Mouse (Mus musculus) left cerebral cortex, postnatal 14 days (tissue): ENCODE results near the gene Gbe1. TPM values are rescaled to one million over a fixed set of nuclear protein-coding genes. Genes with fewer than 3 reads are reported as not detected.

Experiments
- DNase-seq, 2 experiments: peaks; one replicate each; pipeline ENCODE4 v3.0.0; 2021 to 2022; ENCODE audit warnings: low spot score in 2 of 2, mixed read lengths in 1 of 2
- intact Hi-C: fragments of 180-260 bp; cut with DNase I; formaldehyde crosslinking; loops from one replicate; pipeline ENCODE4 v1.15.1; 2025
- total RNA-seq, 2 experiments: library from RNA; stranded (reverse); gene quantifications; 2 replicates each; pipeline ENCODE4 v1.2.3; 2021

Gbe1 gene
- total RNA-seq, 2 experiments from 2014 or later = 12.7 to 13.0 TPM

DNA sequence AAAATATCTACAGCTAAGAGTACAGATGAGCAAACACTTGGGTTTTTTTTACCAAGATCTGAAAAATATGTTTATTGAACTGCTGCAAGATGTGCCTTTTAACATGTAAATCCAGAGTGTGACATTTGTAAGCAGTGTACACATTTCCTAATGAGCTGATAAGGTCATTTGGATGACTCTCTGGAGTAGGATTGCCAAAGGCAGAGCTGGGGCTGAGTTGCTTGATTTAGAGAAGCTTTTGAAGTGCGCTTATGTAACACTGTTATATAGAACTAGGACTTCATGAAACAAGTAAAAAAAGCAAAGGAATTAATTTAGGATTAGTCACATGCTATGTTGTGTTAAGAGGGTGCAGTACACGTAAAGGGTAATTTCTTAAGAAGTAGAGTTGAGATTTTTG is 221.5 kb downstream of the Gbe1 start:
- intact Hi-C loops = no loop called here
- no peak for DNase-seq

DNA sequence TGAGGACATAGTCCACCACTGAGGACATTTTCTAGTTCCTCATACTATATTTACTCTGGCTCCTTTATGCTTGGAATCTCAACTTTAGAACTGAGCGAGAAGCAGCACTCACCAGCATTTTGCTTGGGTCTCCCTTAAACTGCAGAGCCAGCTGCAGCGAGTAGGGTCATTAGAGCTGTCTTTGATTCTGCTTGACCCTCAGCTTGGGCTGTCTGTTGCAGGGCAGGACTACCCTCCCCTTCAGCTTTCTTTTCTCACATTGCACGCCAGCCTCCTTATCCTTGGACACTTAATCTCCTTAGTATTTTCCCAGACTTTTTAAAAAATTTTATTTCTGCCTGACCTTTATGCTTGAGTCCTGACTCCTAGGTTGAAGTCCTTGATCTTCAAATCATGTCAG is 237.1 kb downstream of the Gbe1 start:
- intact Hi-C loops = no loop called here
- DNase-seq = no peak

DNA sequence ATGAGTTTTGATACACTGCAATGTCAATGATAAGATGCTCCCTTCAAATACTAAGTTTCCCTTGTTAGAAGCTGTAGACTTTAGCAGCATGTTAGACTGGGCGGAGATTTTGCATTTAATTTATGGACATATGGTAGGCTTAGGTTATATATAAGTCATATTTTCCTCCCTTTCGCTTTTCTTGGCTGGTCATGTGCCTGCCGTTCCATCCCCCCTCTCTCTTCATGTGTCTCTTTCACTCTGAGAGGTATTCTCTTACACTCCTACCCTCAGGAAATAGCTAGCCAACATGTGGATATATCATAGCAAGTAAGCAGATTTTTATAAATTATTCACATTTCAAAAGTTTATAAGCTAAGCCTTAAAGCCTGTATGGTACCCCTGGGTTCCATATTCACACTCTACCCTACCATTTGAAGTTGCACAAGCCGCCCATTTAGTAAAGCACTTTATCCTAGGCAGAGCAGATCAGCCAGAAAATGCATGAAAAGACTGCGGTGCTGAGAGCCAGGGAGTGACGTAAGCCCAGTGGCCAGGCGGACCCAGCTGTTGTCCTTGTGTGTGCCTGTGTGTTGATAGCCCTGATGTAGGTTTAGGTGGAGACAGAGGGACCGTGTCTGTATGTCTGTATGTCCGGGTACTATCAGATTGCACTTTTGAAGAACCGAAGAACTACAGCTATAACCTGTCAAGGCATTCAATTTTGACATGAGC is 248.0 kb downstream of the Gbe1 start:
- no peak for DNase-seq
- intact Hi-C loops = loop anchor here (10.0 kb wide), 2 partner anchors 247 to 387 kb away; partner anchors contain the start of gene Gbe1

DNA sequence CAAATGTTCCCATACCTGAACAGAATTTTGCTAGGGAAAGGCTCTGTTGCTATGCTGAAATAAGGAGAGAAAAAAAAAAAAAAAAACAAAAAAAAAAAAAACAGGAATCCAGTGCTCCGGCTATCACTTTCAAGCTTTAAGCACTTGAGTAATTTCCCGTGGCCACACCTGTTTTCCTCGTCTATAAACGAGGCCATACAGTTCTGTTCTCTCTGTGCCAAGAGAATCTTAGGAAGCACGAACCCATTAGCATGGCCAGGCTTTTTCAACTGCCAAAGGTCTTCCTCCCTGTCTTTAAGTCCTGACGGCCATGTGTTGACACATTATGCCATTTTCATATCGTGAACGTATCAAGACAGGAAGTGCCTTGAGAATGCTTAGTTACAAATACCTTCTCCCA is 248.8 kb downstream of the Gbe1 start:
- intact Hi-C loops = loop anchor here (10.0 kb wide), 2 partner anchors 248 to 388 kb away; partner anchors contain the start of gene Gbe1
- no peak for DNase-seq

DNA sequence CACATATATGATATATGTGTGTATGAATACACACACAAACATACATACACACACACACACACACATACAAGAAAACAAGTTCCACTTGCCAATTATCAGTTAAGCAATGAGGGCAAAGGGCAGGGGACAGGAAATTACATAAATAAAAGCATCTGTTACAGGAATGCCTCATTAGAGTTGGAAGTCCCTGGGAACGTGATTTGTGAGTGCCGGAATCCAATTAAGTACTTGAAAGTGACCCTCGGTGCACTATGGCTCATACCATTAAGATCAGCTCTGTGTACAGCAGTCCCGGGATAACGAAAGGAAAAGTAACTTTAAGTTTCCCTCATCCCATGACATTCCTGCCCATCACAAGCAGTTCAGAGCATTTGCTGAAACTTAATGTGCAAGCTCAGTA is 249.7 kb downstream of the Gbe1 start:
- intact Hi-C loops = loop anchor here (10.0 kb wide), 2 partner anchors 249 to 389 kb away; partner anchors contain the start of gene Gbe1
- DNase-seq = no peak

DNA sequence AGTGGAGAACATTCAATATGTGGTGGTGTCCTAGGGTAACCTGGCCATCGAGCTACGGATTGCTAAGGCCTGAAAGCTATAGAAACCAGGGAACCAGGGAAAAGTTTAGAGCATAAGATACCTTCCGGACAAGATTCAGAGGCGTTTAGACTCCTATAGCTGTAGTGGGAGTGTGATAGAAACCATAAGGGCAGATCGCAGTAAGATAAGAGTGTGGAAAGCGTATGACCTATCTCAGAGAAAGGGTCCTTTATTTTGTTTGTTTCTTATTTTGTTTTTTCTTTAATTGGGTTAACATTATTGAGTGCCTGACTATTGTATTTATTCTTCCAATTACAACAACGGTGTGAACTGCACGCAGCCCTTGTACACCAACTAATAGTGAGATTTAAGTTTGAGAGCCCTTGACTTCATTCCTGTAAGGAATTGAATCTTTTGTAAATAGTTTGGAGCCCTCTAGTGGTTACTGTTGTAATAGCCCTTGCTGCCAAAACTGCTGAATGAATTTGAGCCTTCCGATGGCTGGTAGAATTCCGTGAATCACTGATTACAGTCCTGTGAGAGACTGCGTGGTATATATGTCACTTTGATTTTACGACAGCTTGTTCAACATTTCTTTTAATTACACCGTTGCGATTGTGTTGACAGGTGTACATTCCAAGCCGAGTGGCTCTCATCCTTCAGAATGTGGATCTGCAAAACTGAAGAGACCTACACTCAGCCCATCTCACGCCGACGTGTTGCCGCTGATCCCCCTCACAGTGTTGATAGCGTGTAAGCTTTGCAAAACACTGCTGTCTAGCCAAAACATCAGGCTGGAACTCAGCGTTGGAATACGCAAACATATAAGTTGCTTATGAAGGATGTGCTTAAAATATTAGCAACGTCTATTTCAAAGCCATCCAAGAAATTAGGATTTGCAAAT is 254.9 kb downstream of the Gbe1 start:
- intact Hi-C loops = loop anchor here (10.0 kb wide), 2 partner anchors 254 to 394 kb away; partner anchors contain the start of gene Gbe1
- DNase-seq = peak; percentile 86 to 92

DNA sequence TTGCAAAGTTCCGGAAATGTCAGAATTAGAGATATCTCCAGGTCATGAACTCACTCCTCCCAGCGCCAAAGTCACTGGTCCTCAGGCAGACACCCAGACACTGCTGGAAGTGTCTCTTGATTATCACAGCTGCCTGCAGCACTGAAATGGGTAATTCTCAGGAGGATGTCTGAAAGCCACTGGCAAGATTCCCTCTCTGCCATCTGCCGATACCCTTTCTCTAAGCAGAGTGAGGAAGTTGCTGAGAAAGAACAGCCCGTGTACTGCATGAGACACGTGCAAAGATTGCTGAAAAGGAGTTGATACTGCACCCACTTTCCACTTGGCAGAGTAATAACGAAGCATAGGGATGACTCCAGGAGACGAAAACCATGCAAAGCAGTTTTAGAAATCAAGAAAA is 272.2 kb downstream of the Gbe1 start:
- intact Hi-C loops = no loop called here
- peak; percentile 73 to 88 for DNase-seq

DNA sequence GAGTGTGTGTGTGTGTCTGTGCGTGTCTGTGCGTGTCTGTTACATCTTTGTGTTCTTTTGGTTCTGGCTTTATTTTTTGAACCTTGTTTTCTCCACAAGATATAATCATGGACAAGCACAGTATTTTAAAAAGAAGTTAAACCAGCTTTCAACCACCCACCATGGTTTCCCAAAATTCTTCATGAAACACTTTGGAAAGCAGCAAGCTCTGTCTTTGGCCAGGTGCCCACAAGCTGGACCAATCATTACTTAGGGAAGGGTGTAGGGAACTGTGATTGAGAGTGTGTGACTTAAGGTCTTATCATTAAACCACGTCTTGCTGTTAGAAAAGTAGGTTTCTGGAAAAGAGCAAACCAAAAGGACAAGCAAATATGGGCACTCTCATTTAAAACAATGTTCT is 288.6 kb downstream of the Gbe1 start:
- intact Hi-C loops = no loop called here
- peak; percentile 41 to 57 for DNase-seq

DNA sequence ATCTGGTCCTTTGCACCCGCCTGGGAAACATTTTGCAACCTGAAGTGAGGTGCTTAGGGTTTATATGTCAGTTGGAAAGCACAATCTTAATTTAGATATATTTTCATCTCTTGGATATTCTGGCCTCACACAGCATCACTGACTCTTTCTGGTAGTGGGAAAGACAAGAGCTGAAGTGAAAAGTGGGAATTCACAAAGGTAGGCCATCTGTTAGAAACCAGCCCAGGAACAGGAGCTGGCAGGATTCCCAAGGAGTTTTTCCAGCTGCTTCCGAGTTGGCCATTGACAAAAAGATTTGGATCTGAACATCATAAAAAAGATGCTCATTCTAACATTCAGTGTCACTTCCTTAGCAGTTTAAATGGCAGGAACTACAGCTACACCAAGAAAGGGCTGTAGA is 294.6 kb downstream of the Gbe1 start:
- DNase-seq = peak in 1 of 2 experiments; percentile 14
- intact Hi-C loops = no loop called here

DNA sequence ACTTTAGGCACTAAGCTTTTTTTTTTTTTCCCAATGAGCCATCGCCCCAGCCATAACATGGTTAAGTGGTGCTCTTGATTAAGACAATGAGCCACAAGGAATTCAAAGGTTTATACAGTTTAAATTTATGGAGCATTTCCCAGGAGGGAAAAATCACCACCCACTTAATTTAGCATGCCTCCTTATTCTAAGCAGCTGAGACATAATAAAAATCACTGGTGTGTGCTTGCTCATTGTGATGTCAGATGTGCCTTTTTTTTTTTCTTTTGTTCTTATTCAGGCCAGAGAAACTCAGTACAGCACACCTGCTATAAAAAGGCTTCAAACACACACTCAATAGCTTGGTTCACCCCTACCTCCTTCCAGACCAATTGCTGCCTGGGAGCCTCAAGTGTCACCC is 303.9 kb downstream of the Gbe1 start:
- intact Hi-C loops = no loop called here

DNA sequence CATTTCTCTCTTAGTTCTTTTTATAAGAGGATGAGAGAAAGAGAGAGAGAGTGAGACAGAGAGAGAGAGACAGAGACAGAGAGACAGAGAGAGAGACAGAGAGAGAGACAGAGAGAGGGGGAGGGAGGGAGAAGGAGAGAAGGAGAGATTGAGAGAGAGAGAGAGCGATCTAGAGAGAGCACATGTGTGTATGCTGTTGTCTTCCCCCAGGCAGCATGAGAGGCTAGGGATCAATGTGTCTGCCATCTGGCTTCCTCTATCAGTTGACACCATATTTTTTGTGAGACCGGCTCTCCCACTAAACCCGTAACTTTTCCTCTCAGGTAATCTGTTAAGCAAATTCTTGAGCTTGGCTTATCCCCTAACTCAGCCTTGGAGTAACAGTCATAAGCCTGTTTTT is 304.4 kb downstream of the Gbe1 start:
- intact Hi-C loops = no loop called here
- no peak for DNase-seq

More for the DNA sequence above, 303.9 kb downstream of the Gbe1 start:
- no peak for DNase-seq
